Mouse (Mus musculus): ENCODE data around the gene Etfa. TPM values are rescaled to one million over a fixed set of nuclear protein-coding genes. Genes with fewer than 3 reads are reported as not detected.
A peak's percentile ranks its signal among the peaks of the same experiment; 100 is the strongest.

Etfa gene
- polyA plus RNA-seq, 1 experiment from 2014 or later: 174 TPM

GRCm38 (mm10) chr9:55421786-55422185 is 90.3 kb downstream of the Etfa start:
- Histone ChIP-seq H3K9ac (no peak overlapping the region), H3K4me3 (no peak overlapping the region), H3K9me3 (no peaks in the 10 kb centered on the region), H3K36me3 (no peaks in the 10 kb centered on the region), H3K27ac (no peak overlapping the region), H3K27me3 (no peaks in the 10 kb centered on the region), H3K4me2 (replicated peaks) (no peak overlapping the region), H3K4me1 (peaks cover 6% of the 10 kb centered on the region; the same call in 1 of the 2 replicates)
- ATAC-seq (ENCODE audit: insufficient number of reproducible peaks, insufficient read depth, low FRiP score, low TSS enrichment): no peak
- 97% methylated on average over 3 of the region's 3 CpGs for WGBS

GRCm38 (mm10) chr9:55411154-55411553 is 100.9 kb downstream of the Etfa start:
- Histone ChIP-seq H3K36me3 (no peaks in the 10 kb centered on the region), H3K4me1 (peaks cover 25% of the 10 kb centered on the region), H3K27me3 (no peaks in the 10 kb centered on the region), H3K4me2 (replicated peaks) (no peak overlapping the region), H3K9me3 (no peaks in the 10 kb centered on the region), H3K4me3 (no peak overlapping the region), H3K9ac (no peak overlapping the region), H3K27ac (no peak overlapping the region)
- WGBS: 33% methylated on average over 6 of the region's 6 CpGs
- ATAC-seq (ENCODE audit: insufficient number of reproducible peaks, insufficient read depth, low FRiP score, low TSS enrichment): no peak

GRCm38 (mm10) chr9:55410430-55410829 is 101.6 kb downstream of the Etfa start:
- Histone ChIP-seq H3K36me3 (no peaks in the 10 kb centered on the region), H3K4me3 (no peak overlapping the region), H3K27me3 (no peaks in the 10 kb centered on the region), H3K9ac (no peak overlapping the region), H3K4me2 (replicated peaks) (no peak overlapping the region), H3K9me3 (no peaks in the 10 kb centered on the region), H3K4me1 (peaks cover 25% of the 10 kb centered on the region), H3K27ac (no peak overlapping the region)
- WGBS: 52% methylated on average over 6 of the region's 6 CpGs
- ATAC-seq (ENCODE audit: insufficient number of reproducible peaks, insufficient read depth, low FRiP score, low TSS enrichment): no peak

- ATAC-seq (ENCODE audit: insufficient number of reproducible peaks, insufficient read depth, low FRiP score, low TSS enrichment): no peak
- Histone ChIP-seq H3K4me1 (peaks cover 25% of the 10 kb centered on the region), H3K4me3 (no peak overlapping the region)
These were observed 102.2 kb downstream of the Etfa start for GRCm38 (mm10) chr9:55409833-55410232.

GRCm38 (mm10) chr9:55408851-55409250 is 103.2 kb downstream of the Etfa start:
- Histone ChIP-seq H3K27ac (no peak overlapping the region), H3K4me2 (replicated peaks) (no peak overlapping the region), H3K27me3 (no peaks in the 10 kb centered on the region), H3K36me3 (no peaks in the 10 kb centered on the region), H3K9me3 (no peaks in the 10 kb centered on the region), H3K4me3 (no peak overlapping the region), H3K4me1 (peaks cover 25% of the 10 kb centered on the region), H3K9ac (no peak overlapping the region)
- ATAC-seq (ENCODE audit: insufficient number of reproducible peaks, insufficient read depth, low FRiP score, low TSS enrichment): no peak
- WGBS: 46% methylated on average over 4 of the region's 4 CpGs

More at GRCm38 (mm10) chr9:55409833-55410232, 102.2 kb downstream of the Etfa start:
- 51% methylated on average over 3 of the region's 3 CpGs for WGBS
- Histone ChIP-seq H3K36me3 (no peaks in the 10 kb centered on the region), H3K4me2 (replicated peaks) (no peak overlapping the region), H3K9ac (no peak overlapping the region), H3K9me3 (no peaks in the 10 kb centered on the region), H3K27ac (no peak overlapping the region), H3K27me3 (no peaks in the 10 kb centered on the region)

GRCm38 (mm10) chr9:55406773-55407172 is 105.3 kb downstream of the Etfa start:
- Histone ChIP-seq H3K4me2 (replicated peaks) (no peak overlapping the region), H3K9ac (no peak overlapping the region), H3K36me3 (no peaks in the 10 kb centered on the region), H3K4me3 (no peak overlapping the region), H3K4me1 (peaks cover 25% of the 10 kb centered on the region), H3K27ac (peak overlapping the region; percentile 75), H3K9me3 (no peaks in the 10 kb centered on the region), H3K27me3 (no peaks in the 10 kb centered on the region)
- no peak for ATAC-seq (ENCODE audit: insufficient number of reproducible peaks, insufficient read depth, low FRiP score, low TSS enrichment)
- WGBS: 12% methylated on average over 2 of the region's 2 CpGs

- no peaks in the 10 kb centered on the region for H3K36me3 ChIP-seq
- H3K4me2 ChIP-seq (replicated peaks): no peak overlapping the region
- peaks cover 19% of the 10 kb centered on the region for H3K4me1 ChIP-seq
- no peaks in the 10 kb centered on the region for H3K9me3 ChIP-seq
- H3K9ac ChIP-seq: no peak overlapping the region
- H3K27ac ChIP-seq: no peak overlapping the region
- no peak overlapping the region for H3K4me3 ChIP-seq
- no peak for ATAC-seq (ENCODE audit: insufficient number of reproducible peaks, insufficient read depth, low FRiP score, low TSS enrichment)
- whole genome bisulfite sequencing: 72% methylated on average over 6 of the region's 6 CpGs
- H3K27me3 ChIP-seq: 0 out of 2 replicates have a peak, but pooled peaks cover 4% of the 10 kb centered on the region
These were observed 106.9 kb downstream of the Etfa start for GRCm38 (mm10) chr9:55404976-55405702.

Other genes starting within 250 kb of the Etfa start
- 2.1 and 2.2 TPM in 2 replicates for gene Nrg4, start 185.4 kb downstream of the Etfa start, polyA plus RNA-seq (2016; fragmentation: Nextera tagmentation; extraction: Ambion mirVana)
- gene Tmem266, start 185.3 kb downstream of the Etfa start, polyA plus RNA-seq (2016; fragmentation: Nextera tagmentation; extraction: Ambion mirVana): 0.87 and 0.91 TPM in 2 replicates
- 20.8 and 27.8 TPM in 2 replicates for gene Isl2, start 26.4 kb upstream of the Etfa start, polyA plus RNA-seq (2016; fragmentation: Nextera tagmentation; extraction: Ambion mirVana)